Mouse (Mus musculus) gastrocnemius, adult 8-10 months (tissue): Measurements from ENCODE around the gene Unc50. TPM values are rescaled to one million over a fixed set of nuclear protein-coding genes. Genes with fewer than 3 reads are reported as not detected.

Source experiments
- DNase-seq, 2 experiments: peaks; one replicate each; pipeline ENCODE4 v3.0.0; 2022; ENCODE audit warnings: low spot score in 2 of 2
- total RNA-seq, 4 experiments: library from RNA; stranded (reverse); gene quantifications; 2 replicates each; pipeline ENCODE4 v1.2.4; 2022

The Unc50 gene
- total RNA-seq = 10 to 100 TPM in 3 of 4 experiments, 1 to 10 TPM in 1; 9.2 to 16.4 (median 15.3) TPM

- DNase-seq = peak; percentile 92 to 94
These were observed at the start of gene Unc50, which contains the start of gene Coa5 for GRCm38 (mm10) chr1:37429366-37430296. Gene Unc50, plus strand, starts transcription at chr1:37430139. Gene Coa5, minus strand, starts transcription at chr1:37430103.

GRCm38 (mm10) chr1:37380913-37381312 is 49.0 kb upstream of the Unc50 start:
- DNase-seq = no peak

- no peak for DNase-seq
These were observed 45.6 kb upstream of the Unc50 start for GRCm38 (mm10) chr1:37384304-37384703.

GRCm38 (mm10) chr1:37386448-37386971 is 43.4 kb upstream of the Unc50 start:
- DNase-seq = no peak

GRCm38 (mm10) chr1:37393174-37393573 is 36.8 kb upstream of the Unc50 start:
- DNase-seq = no peak

- no peak for DNase-seq
These were observed 33.5 kb upstream of the Unc50 start for GRCm38 (mm10) chr1:37396481-37396880.

GRCm38 (mm10) chr1:37398961-37399360 is 31.0 kb upstream of the Unc50 start:
- no peak for DNase-seq

GRCm38 (mm10) chr1:37399734-37400133 is 30.2 kb upstream of the Unc50 start:
- no peak for DNase-seq

GRCm38 (mm10) chr1:37401687-37402086 is 28.3 kb upstream of the Unc50 start:
- DNase-seq = peak; percentile 16 to 26

- DNase-seq = no peak
These were observed 24.8 kb upstream of the Unc50 start for GRCm38 (mm10) chr1:37405137-37405536.

GRCm38 (mm10) chr1:37407228-37407627 is 22.7 kb upstream of the Unc50 start:
- DNase-seq = no peak

GRCm38 (mm10) chr1:37408059-37408458 is 21.9 kb upstream of the Unc50 start:
- no peak for DNase-seq

GRCm38 (mm10) chr1:37408678-37409077 is 21.3 kb upstream of the Unc50 start:
- DNase-seq = no peak

- DNase-seq = no peak
These were observed 20.3 kb upstream of the Unc50 start for GRCm38 (mm10) chr1:37409647-37410046.

GRCm38 (mm10) chr1:37415394-37415793 is 14.5 kb upstream of the Unc50 start:
- no peak for DNase-seq

- peak; percentile 23 to 36 for DNase-seq
These were observed 10.5 kb upstream of the Unc50 start for GRCm38 (mm10) chr1:37419420-37419819.

- DNase-seq = no peak
These were observed 2.6 kb upstream of the Unc50 start for GRCm38 (mm10) chr1:37427144-37427875.

- DNase-seq = no peak
These were observed 1.0 kb upstream of the Unc50 start for GRCm38 (mm10) chr1:37428911-37429310.

GRCm38 (mm10) chr1:37430297-37430840 is 430 bp downstream of the Unc50 start:
- no peak for DNase-seq

GRCm38 (mm10) chr1:37436419-37436818 is 6.5 kb downstream of the Unc50 start:
- no peak for DNase-seq
